Mouse (Mus musculus): ENCODE measurements around the gene Col9a3. TPM values are rescaled to one million over a fixed set of nuclear protein-coding genes. Genes with fewer than 3 reads are reported as not detected.

The Col9a3 gene
- polyA plus RNA-seq, 1 experiment from 2014 or later = 0.16 TPM

DNA sequence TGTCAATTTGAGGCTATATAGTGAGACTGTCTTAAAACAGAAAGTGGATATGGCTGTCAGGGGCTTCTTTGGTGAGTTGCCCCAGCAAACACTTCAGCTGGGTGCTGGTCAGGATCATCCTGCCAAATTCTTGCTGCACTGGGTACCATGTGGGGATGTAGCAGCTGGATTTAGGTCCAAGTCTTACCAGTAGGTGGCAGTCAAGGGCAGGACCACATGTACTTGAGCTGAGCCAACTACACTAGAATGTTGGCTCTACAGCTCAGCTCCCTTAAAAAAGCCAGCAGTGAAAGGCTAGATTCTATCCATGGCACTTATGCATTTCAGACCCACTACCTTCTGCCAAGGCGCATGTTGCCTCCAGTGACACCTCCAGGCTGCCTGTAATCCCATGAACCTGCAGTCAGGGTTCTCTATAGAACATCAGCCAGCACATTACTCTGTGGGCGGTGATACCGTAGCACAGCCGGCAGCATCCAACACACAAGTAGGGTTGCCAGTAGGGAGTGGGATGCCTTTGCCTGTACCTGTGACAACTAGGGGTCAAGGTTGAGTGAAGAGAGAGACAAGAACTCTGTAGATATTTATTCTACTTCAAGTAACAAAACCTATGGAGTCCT lies 59.9 kb downstream of the Col9a3 start:
- H3K79me2 ChIP-seq (ENCODE audit: inconsistent target) = no peaks in the 10 kb centered on the region
- H3K4me3 ChIP-seq (ENCODE audit: inconsistent target) = no peak overlapping the region
- peaks cover 17% of the 10 kb centered on the region for H3K36me3 ChIP-seq (ENCODE audit: inconsistent target)
- no peak overlapping the region for H3K27ac ChIP-seq
- WGBS (ENCODE audit: missing documents) = 88% methylated on average over 4 of the region's 4 CpGs

DNA sequence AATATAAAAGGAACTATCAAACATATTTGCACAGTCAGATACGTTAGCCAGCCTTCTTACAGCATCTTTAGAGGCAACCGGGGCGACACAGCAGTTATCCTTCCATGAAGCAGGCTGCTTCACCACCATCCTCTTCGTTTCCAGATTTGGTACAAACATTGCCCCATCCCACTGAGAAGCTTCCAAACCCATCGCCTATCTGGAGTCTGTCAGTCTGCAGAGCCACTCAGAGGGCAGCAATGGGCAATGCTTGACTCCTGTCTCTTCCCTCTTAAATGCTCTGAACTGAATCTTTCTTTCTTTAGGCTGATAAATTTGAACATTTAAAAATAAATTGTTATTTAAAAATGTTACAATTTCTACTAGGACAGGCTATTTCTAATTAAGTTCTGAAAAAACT lies 60.8 kb downstream of the Col9a3 start:
- no peak overlapping the region for H3K27ac ChIP-seq
- H3K36me3 ChIP-seq (ENCODE audit: inconsistent target) = peaks cover 19% of the 10 kb centered on the region
- 91% methylated on average over 5 of the region's 5 CpGs for WGBS (ENCODE audit: missing documents)
- no peaks in the 10 kb centered on the region for H3K79me2 ChIP-seq (ENCODE audit: inconsistent target)
- no peak overlapping the region for H3K4me3 ChIP-seq (ENCODE audit: inconsistent target)

GRCm38 (mm10) chr2:180659353-180660150 lies 62.0 kb downstream of the Col9a3 start:
- Histone ChIP-seq H3K79me2 (ENCODE audit: inconsistent target) (no peaks in the 10 kb centered on the region), H3K4me3 (ENCODE audit: inconsistent target) (no peak overlapping the region), H3K27ac (no peak overlapping the region), H3K36me3 (ENCODE audit: inconsistent target) (peaks cover 19% of the 10 kb centered on the region)
- 59% methylated on average over 39 of the region's 42 CpGs for WGBS (ENCODE audit: missing documents)

GRCm38 (mm10) chr2:180660521-180660920 lies 62.9 kb downstream of the Col9a3 start:
- H3K27ac ChIP-seq = no peak overlapping the region
- H3K4me3 ChIP-seq (ENCODE audit: inconsistent target) = no peak overlapping the region
- WGBS (ENCODE audit: missing documents) = 100% methylated on average over 5 of the region's 5 CpGs
- no peaks in the 10 kb centered on the region for H3K79me2 ChIP-seq (ENCODE audit: inconsistent target)
- H3K36me3 ChIP-seq (ENCODE audit: inconsistent target) = peaks cover 28% of the 10 kb centered on the region

- peaks cover 42% of the 10 kb centered on the region for H3K36me3 ChIP-seq (ENCODE audit: inconsistent target)
- 85% methylated on average over 4 of the region's 4 CpGs for WGBS (ENCODE audit: missing documents)
Measured at GRCm38 (mm10) chr2:180662008-180662407, 64.4 kb downstream of the Col9a3 start.

More at GRCm38 (mm10) chr2:180662008-180662407, 64.4 kb downstream of the Col9a3 start:
- Histone ChIP-seq H3K79me2 (ENCODE audit: inconsistent target) (no peaks in the 10 kb centered on the region), H3K4me3 (ENCODE audit: inconsistent target) (no peak overlapping the region), H3K27ac (no peak overlapping the region)

Other genes starting within 250 kb of the Col9a3 start
- gene Slco4a1, start 141.5 kb upstream of the Col9a3 start, polyA plus RNA-seq (2018) = 0.09 to 0.52 TPM (median 0.23 TPM) in 3 replicates
- not detected in 3 replicates for gene Ntsr1, start 97.8 kb upstream of the Col9a3 start, polyA plus RNA-seq (2018)
- gene Mrgbp, start 16.5 kb upstream of the Col9a3 start, polyA plus RNA-seq (2018) = 10.5 to 13.5 TPM (median 12.5 TPM) in 3 replicates
- gene Ogfr, start 8.5 kb upstream of the Col9a3 start, polyA plus RNA-seq (2018) = 50.5 to 112 TPM (median 71.7 TPM) in 3 replicates
- gene Tcfl5, start 44.9 kb downstream of the Col9a3 start, polyA plus RNA-seq (2018) = not detected in 3 replicates
- gene Dido1, start 112.2 kb downstream of the Col9a3 start, polyA plus RNA-seq (2018) = 17.6 to 19.3 TPM (median 18.6 TPM) in 3 replicates
- 52.4 to 57.0 TPM (median 56.0 TPM) in 3 replicates for gene Gid8, start 112.3 kb downstream of the Col9a3 start, polyA plus RNA-seq (2018)
- gene Slc17a9, start 127.5 kb downstream of the Col9a3 start, polyA plus RNA-seq (2018) = 3.8 to 5.6 TPM (median 5.4 TPM) in 3 replicates
- not detected in 3 replicates for gene Bhlhe23, start 179.1 kb downstream of the Col9a3 start, polyA plus RNA-seq (2018)

Measured in macrophage (primary cell).